Mouse (Mus musculus) CD4-positive, CD25-positive, alpha-beta regulatory T cell, adult 4 months (primary cell): ENCODE measurements at regions not wholly inside any gene's neighbourhood (a gene's known extent, or its start where the extent isn't known, plus 50 kb on each side); places are given as distances from the start of the nearest gene placed in this dataset.
"Not testable (repeated sequence)": the region's sequence is repeated elsewhere in the genome, so short reads cannot be mapped to it uniquely, and the experiment has no call there.

Experiments
- ATAC-seq: one replicate; pipeline ENCODE4 v1.8.0; 2017

DNA sequence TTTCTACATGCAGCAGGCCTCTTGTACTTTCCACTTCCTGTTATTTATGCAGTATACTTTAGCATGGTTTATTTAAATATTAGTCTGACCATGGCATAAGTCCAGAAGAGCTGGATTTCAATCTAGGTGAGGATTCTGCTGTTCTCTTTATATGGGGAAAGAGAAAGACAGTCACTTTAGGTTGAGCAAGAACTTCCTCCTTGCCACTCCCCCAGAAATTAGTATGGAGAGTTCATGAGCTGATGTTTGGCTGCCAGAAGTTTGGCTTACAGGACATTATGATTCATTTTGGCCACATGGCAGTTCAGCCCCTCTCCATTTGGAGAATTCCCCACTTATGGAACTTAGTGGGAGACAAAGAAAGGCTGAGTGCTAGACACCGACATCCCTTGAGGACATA is 130.8 kb downstream of the Arrdc3 start:
- ATAC-seq = no peak

DNA sequence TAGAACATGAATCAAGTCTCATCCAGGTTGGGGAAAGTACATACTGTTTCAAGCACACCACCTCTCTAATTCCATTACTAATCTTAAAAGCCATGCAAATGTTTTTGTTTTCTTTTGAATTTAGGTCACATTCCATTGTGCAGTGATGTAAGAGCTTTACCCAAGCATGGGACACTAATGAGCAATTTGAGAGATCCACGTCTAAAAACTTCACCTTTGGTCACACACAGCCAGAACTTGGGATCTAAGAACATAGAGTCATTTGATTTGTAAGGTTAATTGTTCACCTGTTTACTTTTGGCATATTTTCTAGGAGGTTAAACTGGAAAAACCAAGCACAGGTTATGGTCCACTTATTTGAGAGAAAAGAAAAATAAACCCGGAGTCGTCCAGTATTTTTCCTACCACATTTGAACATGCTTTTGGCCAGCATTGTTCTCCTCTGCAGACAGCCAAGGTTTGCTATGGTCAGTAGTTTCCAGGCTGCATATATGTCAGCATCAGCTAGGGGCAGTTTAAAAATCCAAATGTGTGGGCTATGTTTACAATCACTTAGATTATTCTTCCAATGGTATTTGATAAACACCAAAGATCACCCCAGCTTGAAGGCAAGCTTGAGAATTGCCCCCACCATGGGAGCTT is 137.0 kb downstream of the Arrdc3 start:
- no peak for ATAC-seq

DNA sequence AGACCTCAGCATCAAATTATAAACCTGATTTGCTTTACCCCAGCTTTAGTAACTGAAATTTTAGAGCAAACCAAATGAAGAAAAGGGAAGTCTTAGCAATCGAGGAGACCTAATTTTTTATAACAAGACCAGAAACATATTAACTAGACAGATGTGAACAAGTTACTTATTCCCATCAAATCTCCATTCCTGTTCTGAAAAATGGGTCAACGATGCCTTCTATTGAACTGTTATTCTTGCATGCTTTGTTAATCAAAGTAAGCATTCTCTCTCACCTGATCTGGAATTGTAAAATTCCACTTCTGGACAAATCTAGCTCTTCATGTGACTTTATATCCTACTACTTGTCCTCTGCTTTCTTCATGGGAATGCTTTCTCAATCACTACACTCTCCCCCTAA is 137.6 kb downstream of the Arrdc3 start:
- ATAC-seq = no peak

DNA sequence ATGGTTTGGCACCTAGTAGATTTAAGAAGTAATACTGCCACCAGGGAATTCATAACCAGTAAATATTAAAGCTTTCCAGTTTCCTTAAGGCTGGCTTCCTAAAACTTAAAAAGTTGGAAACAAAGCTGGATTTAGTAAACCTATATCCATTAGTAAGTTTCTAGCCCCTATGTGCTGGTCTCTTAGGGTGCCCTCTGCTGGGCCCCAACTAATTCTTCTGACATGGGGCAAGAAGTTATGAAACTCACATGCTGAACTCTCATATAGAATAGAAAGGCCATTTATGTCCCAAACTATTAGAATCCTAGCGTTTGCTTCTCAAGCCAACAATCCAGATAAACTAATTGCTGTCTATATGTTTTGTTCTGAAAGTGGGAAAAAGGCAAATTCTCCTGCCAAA is 139.2 kb downstream of the Arrdc3 start:
- ATAC-seq = no peak

DNA sequence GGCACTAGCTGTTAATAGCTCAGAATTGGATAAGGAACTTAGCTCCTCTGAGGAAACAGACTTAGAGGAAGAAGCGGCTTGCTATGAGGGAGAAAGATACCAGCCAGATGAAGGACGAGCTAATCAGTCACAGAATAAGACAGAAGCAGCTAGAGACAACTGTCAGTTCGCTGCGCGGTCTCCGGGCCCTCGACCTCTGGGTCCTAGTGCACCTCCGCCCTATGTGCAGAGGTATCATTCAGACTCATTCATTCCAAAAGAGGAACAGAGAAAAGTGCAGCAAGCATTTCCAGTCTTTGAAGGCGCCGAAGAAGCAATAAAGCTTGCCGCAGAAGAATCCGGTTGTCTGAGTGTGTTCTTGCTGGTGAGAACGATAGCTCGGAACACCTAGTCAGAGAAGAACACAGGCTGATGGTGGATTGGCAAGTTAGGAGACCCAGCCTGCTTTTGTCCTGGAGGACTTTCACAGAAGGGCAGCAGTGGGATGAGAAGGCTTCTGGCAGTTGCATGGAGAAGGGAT is 142.1 kb downstream of the Arrdc3 start:
- ATAC-seq = not testable (repeated sequence)

DNA sequence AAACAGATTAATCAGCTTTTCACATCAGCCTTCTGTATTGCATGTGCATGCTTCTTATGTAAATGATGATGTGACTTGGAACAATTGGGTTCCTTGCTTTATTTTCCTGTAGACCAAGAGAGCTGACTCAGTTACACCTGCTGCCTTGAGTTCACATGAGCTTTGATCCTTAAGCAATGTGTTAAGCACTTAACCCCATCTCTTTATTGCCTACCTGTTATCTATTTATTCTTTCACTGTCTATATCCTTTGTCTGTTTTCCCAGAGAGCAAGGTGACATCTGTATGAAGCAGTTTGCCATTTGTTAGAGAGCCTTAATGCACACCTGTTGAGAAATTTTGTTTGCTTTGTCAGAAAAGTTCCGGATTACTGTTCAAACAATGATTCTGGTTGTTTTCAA is 154.1 kb downstream of the Arrdc3 start:
- no peak for ATAC-seq

DNA sequence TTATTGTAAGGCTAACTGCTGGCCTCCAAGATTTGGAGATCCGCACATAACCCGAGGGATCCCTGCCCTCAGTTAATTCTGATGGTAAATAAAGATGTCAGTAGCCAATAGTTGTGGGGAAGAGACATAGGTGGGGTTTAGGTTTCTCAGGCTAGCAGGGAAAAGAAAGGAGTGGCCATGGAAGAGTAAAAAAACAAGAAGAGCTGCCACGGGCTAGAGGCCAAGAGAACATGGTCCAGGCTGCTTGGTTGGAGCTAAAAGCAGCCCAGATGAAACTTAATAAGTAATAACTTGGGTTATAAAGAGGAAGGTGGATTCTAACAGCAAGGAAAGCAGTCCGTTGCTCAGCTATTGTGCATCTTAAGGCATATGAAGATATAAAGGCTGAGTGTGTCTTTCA is 155.6 kb downstream of the Arrdc3 start:
- ATAC-seq = no peak

DNA sequence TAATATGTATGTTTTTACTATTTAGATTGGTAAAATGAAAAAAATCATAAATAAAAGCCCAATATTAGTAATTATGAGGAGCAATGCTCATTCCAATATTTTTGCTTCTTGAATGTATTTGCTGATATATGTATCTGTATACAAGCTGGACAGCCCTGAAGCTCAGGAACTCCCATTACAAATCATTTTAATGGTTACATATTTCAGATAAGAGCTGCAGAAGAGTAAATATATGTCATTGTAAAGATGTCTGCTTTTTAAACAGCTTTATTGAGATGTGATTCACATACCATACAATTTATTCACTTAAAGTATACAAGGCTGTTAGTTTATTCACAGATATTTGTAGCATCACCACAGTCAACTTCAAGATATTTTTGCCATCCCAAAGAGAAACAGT is 157.3 kb downstream of the Arrdc3 start:
- ATAC-seq = no peak

DNA sequence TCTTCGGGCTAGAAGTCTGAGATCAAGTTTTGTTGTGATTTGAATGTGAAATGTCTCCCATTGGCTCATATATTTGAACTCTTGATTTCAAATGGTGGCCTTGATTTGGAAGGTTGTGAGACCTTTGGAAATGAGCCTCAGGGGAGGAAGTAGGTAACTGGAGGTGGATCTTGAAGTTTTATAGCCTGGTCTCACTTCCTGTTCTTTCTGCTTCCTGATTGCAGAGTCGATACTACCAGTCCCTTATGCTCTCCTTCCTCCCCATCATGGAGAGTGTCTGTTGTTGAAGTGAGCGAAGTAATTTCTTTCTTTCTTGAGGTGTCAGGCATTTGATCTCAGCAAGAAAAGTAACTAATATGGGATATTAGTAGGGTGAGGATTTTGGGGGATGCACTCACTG is 158.5 kb downstream of the Arrdc3 start:
- ATAC-seq = no peak
